Mouse (Mus musculus) forebrain, postnatal 0 days (tissue): ENCODE data around the gene Wdr34. TPM values are rescaled to one million over a fixed set of nuclear protein-coding genes. Genes with fewer than 3 reads are reported as not detected.
A peak's percentile ranks its signal among the peaks of the same experiment; 100 is the strongest.

Experiments
- ATAC-seq: fragments of 200-750 bp; cut with Nextera tagmentation; 2 replicates; pipeline ENCODE4 v1.8.0; 2017; ENCODE audit warnings: mild to moderate bottlenecking, moderate library complexity
- DNase-seq: peaks from one replicate; pipeline ENCODE4 v3.0.0-alpha.2; 2015
- H3K27ac ChIP-seq: fragments of 300-500 bp; sonication (generic); 2 replicates; pipeline ENCODE4 v1.5.1; 2014; ENCODE audit warnings: low read depth, mild to moderate bottlenecking, antibody characterized with exemption, low read length, moderate library complexity, mixed read lengths
- H3K27me3 ChIP-seq: fragments of 300-500 bp; sonication (generic); 2 replicates; pipeline ENCODE4 v1.6.1; 2014; ENCODE audit warnings: mild to moderate bottlenecking, low read length, mixed read lengths; ENCODE audit not compliant: insufficient read depth
- H3K36me3 ChIP-seq: fragments of 300-500 bp; sonication (generic); 2 replicates; pipeline ENCODE4 v1.6.1; 2014; ENCODE audit warnings: mild to moderate bottlenecking, moderate library complexity; ENCODE audit not compliant: insufficient read depth
- H3K4me1 ChIP-seq: fragments of 300-500 bp; sonication (generic); 2 replicates; pipeline ENCODE4 v1.6.1; 2014; ENCODE audit warnings: antibody characterized with exemption; ENCODE audit not compliant: insufficient read depth
- H3K4me2 ChIP-seq: fragments of 300-500 bp; sonication (generic); 2 replicates; pipeline ENCODE4 v1.6.1; 2014; ENCODE audit warnings: low read depth, mild to moderate bottlenecking, moderate library complexity
- H3K4me3 ChIP-seq: fragments of 300-500 bp; sonication (generic); 2 replicates; pipeline ENCODE4 v1.5.1; 2014; ENCODE audit warnings: low read depth, low read length, mixed read lengths
- H3K9ac ChIP-seq: fragments of 300-500 bp; sonication (generic); 2 replicates; pipeline ENCODE4 v1.6.1; 2014; ENCODE audit warnings: mild to moderate bottlenecking
- H3K9me3 ChIP-seq: fragments of 300-500 bp; sonication (generic); 2 replicates; pipeline ENCODE4 v1.6.1; 2016; ENCODE audit warnings: low read length
- CTCF ChIP-seq: sonication (generic); IDR thresholded peaks from 2 replicates; pipeline ENCODE4 v1.5.1; 2016; ENCODE audit warnings: antibody characterized with exemption, control low read depth, low read depth
- WGBS: fragments of 180-500 bp; shearing (Covaris S2); extraction: QIAGEN DNeasy Blood & Tissue Kit; methylation state at CpG from one replicate; pipeline ENCODE4 v1.1.7; 2014; 5-methylcytosine and 5-hydroxymethylcytosine counted together
- polyA plus RNA-seq: library from polyadenylated mRNA; unstranded; fragments of >200 nt; fragmentation: Nextera tagmentation; extraction: Ambion mirVana; gene quantifications from 2 replicates; pipeline ENCODE4 v1.2.1, GENCODE M21; 2015
- total RNA-seq: library from RNA; depleted of rRNA; stranded (reverse); fragments of >200 nt; gene quantifications from 2 replicates; pipeline ENCODE4 v1.2.3, GENCODE M21; 2014

Wdr34 gene
- total and polyA plus RNA-seq, 2 experiments from 2014 or later = 83.6 to 103 TPM

GRCm38 (mm10) chr2:30066046-30066901 is 17.6 kb upstream of the Wdr34 start:
- Histone ChIP-seq H3K9ac (peak overlapping the region; percentile 94), H3K4me2 (peak overlapping the region; percentile 74), H3K27ac (peak overlapping the region; percentile 95), H3K4me3 (peak overlapping the region; percentile 99), H3K27me3 (no peaks in the 10 kb centered on the region), H3K4me1 (peaks cover 8% of the 10 kb centered on the region; the same call in 1 of the 2 replicates), H3K9me3 (no peaks in the 10 kb centered on the region), H3K36me3 (peaks cover 13% of the 10 kb centered on the region)
- 3% methylated on average over 49 of the region's 101 CpGs for WGBS
- no peak for TF ChIP-seq CTCF
- peak; percentile 95 for ATAC-seq
- DNase-seq = peak; percentile 96

GRCm38 (mm10) chr2:30064298-30064697 is 15.6 kb upstream of the Wdr34 start:
- no peak overlapping the region for H3K27ac ChIP-seq
- no peak overlapping the region for H3K9ac ChIP-seq
- no peak overlapping the region for H3K4me3 ChIP-seq
- no peak overlapping the region for H3K4me2 ChIP-seq
- ATAC-seq (no peak), DNase-seq (no peak)
- H3K36me3 ChIP-seq = peaks cover under 1% of the 10 kb centered on the region; the same call in 1 of the 2 replicates
- H3K9me3 ChIP-seq = no peaks in the 10 kb centered on the region
- WGBS = 50% methylated on average over 3 of the region's 3 CpGs
- H3K27me3 ChIP-seq = no peaks in the 10 kb centered on the region
- peaks cover 8% of the 10 kb centered on the region; the same call in 1 of the 2 replicates for H3K4me1 ChIP-seq
- TF ChIP-seq CTCF = no peak

DNA sequence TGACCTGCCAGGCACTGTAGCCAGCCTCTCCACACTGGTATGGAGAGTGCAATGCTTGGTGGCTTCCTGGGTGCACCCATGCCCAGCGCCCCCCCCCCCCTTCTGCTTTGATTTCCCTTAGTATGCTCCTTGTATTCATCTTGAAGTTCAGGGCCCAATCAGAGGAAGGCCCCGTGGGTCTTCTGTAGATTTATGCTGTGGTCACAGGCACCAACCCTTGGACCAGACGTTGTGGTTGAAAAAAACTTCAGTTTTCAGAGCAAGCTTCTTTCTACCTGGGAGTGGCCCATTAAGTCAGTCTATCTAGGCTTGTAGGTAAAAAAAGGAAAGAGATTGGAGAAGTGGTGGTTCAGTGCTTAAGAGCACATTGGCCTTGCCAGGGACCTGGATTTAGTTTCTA is 15.1 kb upstream of the Wdr34 start:
- Histone ChIP-seq H3K27ac (no peak overlapping the region), H3K4me2 (peak overlapping the region; percentile 91), H3K9me3 (no peaks in the 10 kb centered on the region), H3K4me1 (peaks cover 8% of the 10 kb centered on the region; the same call in 1 of the 2 replicates), H3K4me3 (no peak overlapping the region), H3K36me3 (no peaks in the 10 kb centered on the region), H3K9ac (no peak overlapping the region), H3K27me3 (no peaks in the 10 kb centered on the region)
- WGBS = 11% methylated on average over 3 of the region's 3 CpGs
- ATAC-seq = no peak
- DNase-seq = no peak
- no peak for TF ChIP-seq CTCF

- Histone ChIP-seq H3K4me3 (peak overlapping the region; percentile 47), H3K27ac (0 out of 2 replicates have a peak overlapping the region, but pooled peaks have one; percentile 69), H3K9me3 (no peaks in the 10 kb centered on the region), H3K27me3 (no peaks in the 10 kb centered on the region), H3K36me3 (no peaks in the 10 kb centered on the region), H3K4me2 (peak overlapping the region; percentile 91), H3K4me1 (peaks cover 8% of the 10 kb centered on the region; the same call in 1 of the 2 replicates), H3K9ac (peak overlapping the region; percentile 57)
- TF ChIP-seq CTCF = no peak
- ATAC-seq (no peak), DNase-seq (no peak)
- 6% methylated on average over 8 of the region's 8 CpGs for WGBS
These were observed 14.6 kb upstream of the Wdr34 start for GRCm38 (mm10) chr2:30063235-30063634.

DNA sequence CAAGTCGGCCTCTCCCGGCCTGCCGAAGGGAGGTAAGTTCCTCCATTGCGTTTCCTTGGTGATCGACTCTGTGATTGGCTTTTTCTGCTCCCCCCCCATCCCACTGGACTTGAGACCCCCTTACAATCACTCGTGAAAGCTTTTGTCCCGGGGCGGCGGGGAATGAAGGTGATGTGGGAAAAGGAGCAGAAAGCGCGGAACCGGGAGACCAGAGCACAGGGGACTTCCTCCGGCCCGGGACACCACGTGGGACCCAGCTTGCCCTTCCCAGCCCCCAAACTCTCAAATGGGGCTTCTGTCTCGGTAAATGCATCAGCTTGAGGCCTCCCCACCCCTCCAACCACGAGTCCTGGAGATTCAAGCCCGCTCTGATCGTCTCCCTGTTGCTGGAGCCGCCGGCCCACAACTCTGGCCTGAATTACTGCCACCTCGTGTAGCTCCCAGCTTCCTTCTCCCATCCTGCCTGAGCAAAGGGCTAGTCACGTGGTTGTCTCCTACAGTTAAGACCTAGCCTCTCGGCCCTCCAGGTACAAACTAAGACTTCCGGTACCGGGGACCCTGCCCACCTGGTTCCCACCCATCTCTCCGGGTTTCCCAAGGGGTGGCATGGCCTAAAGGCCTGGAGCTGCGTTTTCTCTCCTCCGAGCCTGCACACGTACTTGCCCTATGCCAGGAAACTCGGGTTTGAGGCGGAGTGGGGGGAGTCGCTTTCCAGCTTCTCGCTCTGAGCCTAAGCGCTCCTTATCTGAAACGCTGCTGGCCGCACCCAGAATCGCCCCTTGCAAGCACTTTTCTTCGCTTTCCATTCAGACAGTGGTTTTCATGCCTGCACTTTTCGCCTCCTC is 13.8 kb upstream of the Wdr34 start:
- peak overlapping the region; percentile 91 for H3K4me2 ChIP-seq
- H3K27ac ChIP-seq = peak overlapping the region; percentile 69
- TF ChIP-seq CTCF = no peak
- ATAC-seq (no peak), DNase-seq (peak; percentile 60)
- peak overlapping the region; percentile 57 for H3K9ac ChIP-seq
- H3K36me3 ChIP-seq = no peaks in the 10 kb centered on the region
- under 1% methylated on average over 40 of the region's 40 CpGs for WGBS
- H3K27me3 ChIP-seq = no peaks in the 10 kb centered on the region
- no peaks in the 10 kb centered on the region for H3K9me3 ChIP-seq
- H3K4me1 ChIP-seq = peaks cover 8% of the 10 kb centered on the region; the same call in 1 of the 2 replicates
- H3K4me3 ChIP-seq = peak overlapping the region; percentile 47

GRCm38 (mm10) chr2:30061215-30062166 is 12.8 kb upstream of the Wdr34 start:
- WGBS = 15% methylated on average over 33 of the region's 37 CpGs
- no peak for TF ChIP-seq CTCF
- Histone ChIP-seq H3K36me3 (no peaks in the 10 kb centered on the region), H3K4me2 (peak overlapping the region; percentile 91), H3K27ac (0 out of 2 replicates have a peak overlapping the region, but pooled peaks have one; percentile 29), H3K4me3 (peak overlapping the region; percentile 47), H3K27me3 (no peaks in the 10 kb centered on the region), H3K9me3 (no peaks in the 10 kb centered on the region), H3K9ac (peak overlapping the region; percentile 57), H3K4me1 (peaks cover 8% of the 10 kb centered on the region; the same call in 1 of the 2 replicates)
- DNase-seq (peak; percentile 50), ATAC-seq (no peak)
